Mouse (Mus musculus) bone marrow, adult 2 months (tissue): ENCODE results near the gene Rnase13. TPM values are rescaled to one million over a fixed set of nuclear protein-coding genes. Genes with fewer than 3 reads are reported as not detected.

Source experiments
- H3K27ac ChIP-seq: fragments of 200-500 bp; 2 replicates; pipeline ENCODE4 v1.5.1; 2012; ENCODE audit warnings: low read depth, mild to moderate bottlenecking, control low read depth, inconsistent platforms, low read length; ENCODE audit not compliant: control insufficient read depth, poor library complexity, insufficient read depth
- H3K4me1 ChIP-seq: fragments of 200-500 bp; 2 replicates; pipeline ENCODE4 v1.6.1; 2011; ENCODE audit warnings: low read length; ENCODE audit not compliant: control insufficient read depth, insufficient read depth
- H3K4me3 ChIP-seq: fragments of 200-500 bp; replicated peaks from 2 replicates; pipeline ENCODE3; 2011; ENCODE audit warnings: mild to moderate bottlenecking, low read depth, low read length, control low read depth; ENCODE audit not compliant: control insufficient read depth
- CTCF ChIP-seq: fragments of 200-500 bp; IDR thresholded peaks from 2 replicates; pipeline ENCODE4 v1.5.1; 2011; ENCODE audit warnings: low read length, control low read depth; ENCODE audit not compliant: control insufficient read depth, insufficient read depth
- POLR2A ChIP-seq: fragments of 200-500 bp; IDR thresholded peaks from 2 replicates; pipeline ENCODE4 v1.6.1; 2011; ENCODE audit warnings: low read depth, mild to moderate bottlenecking, control low read depth, low read length, borderline replicate concordance; ENCODE audit not compliant: control insufficient read depth
- WGBS: fragments of 180-500 bp; shearing (Covaris S2); methylation state at CpG from one replicate; pipeline ENCODE4 v1.1.7; 2018; 5-methylcytosine and 5-hydroxymethylcytosine counted together
- polyA plus RNA-seq: library from polyadenylated mRNA; stranded (reverse); fragments of >200 nt; gene quantifications from 2 replicates; pipeline ENCODE4 v1.2.4, GENCODE M21; 2011; ENCODE audit warnings: low replicate concordance; ENCODE audit not compliant: missing spikeins, insufficient read depth, insufficient read length

The Rnase13 gene
- polyA plus RNA-seq, 1 experiment, result not detected

DNA sequence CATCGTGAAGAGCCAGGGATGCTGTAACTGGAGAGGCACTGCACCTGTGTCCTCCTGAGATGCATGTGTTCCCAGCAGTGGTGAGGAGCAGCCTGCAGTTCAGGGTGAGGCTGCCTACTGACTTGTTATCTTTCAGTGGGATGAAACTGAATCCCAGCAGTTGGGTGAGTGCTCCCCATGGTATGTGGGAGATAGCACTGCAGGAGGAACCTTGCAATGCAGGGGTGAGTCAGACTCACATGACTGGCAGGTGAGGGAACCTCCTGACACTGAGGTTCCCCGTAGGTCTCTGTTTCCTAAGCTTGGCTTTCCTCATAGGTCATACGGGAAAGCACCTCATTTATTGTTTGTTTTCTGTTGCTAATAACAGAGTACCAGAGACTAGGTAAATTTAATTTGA, 45.1 kb downstream of the Rnase13 start:
- no peak overlapping the region for H3K27ac ChIP-seq
- no peaks in the 10 kb centered on the region for H3K4me1 ChIP-seq
- no peak for TF ChIP-seq CTCF
- no peak overlapping the region for H3K4me3 ChIP-seq
- 62% methylated on average over 3 of the region's 3 CpGs for WGBS

DNA sequence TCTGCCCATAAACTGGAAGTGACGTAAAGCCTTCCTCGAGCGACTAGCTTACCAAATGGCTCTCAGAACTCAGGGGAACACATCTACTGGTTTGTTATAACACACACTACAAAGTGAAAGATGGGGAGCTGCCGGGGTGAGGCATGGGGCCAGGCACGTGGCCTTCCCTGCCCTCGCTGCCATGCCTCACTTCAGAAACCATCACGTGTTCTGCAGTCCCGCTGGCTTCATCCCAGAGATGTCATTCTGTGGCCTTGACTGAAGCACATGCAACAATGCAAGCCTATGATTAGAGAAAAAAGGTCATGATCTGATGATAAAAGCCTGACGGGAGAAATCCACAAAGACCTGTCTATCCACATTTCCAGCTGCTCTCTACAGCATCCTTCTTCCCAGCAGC, 50.8 kb downstream of the Rnase13 start:
- whole genome bisulfite sequencing, result 72% methylated on average over 9 of the region's 9 CpGs
- Histone ChIP-seq H3K4me3 (no peak overlapping the region), H3K4me1 (no peaks in the 10 kb centered on the region), H3K27ac (no peak overlapping the region)
- TF ChIP-seq CTCF (no peak), POLR2A (no peak)

Other genes starting within 250 kb of the Rnase13 start
- gene Gm17079, start 227.3 kb downstream of the Rnase13 start, polyA plus RNA-seq, result not detected in 2 replicates
- gene Gm5800, start 205.6 kb downstream of the Rnase13 start, polyA plus RNA-seq, result not detected in 2 replicates
- gene Ang4, start 149.2 kb downstream of the Rnase13 start, polyA plus RNA-seq, result not detected in 2 replicates
- gene AY358078, start 122.7 kb downstream of the Rnase13 start, polyA plus RNA-seq, result not detected in 2 replicates
- 10.0 TPM in 1 of 2 replicates, not detected in the other for gene Ear6, start 69.1 kb downstream of the Rnase13 start, polyA plus RNA-seq
- gene Mettl17, start 37.9 kb downstream of the Rnase13 start, polyA plus RNA-seq, result 20.8 and 25.1 TPM in 2 replicates
- gene Slc39a2, start 29.9 kb downstream of the Rnase13 start, polyA plus RNA-seq, result 3.6 and 7.2 TPM in 2 replicates
- 13.5 and 24.9 TPM in 2 replicates for gene Ndrg2, start 8.6 kb downstream of the Rnase13 start, polyA plus RNA-seq
- gene Tppp2, start 4.3 kb downstream of the Rnase13 start, polyA plus RNA-seq, result not detected in 2 replicates
- 21.3 and 23.7 TPM in 2 replicates for gene Arhgef40, start 61.9 kb upstream of the Rnase13 start, polyA plus RNA-seq
- not detected in 2 replicates for gene Tmem253, start 92.9 kb upstream of the Rnase13 start, polyA plus RNA-seq
- gene Zfp219, start 98.0 kb upstream of the Rnase13 start, polyA plus RNA-seq, result 16.1 and 25.9 TPM in 2 replicates
- gene Olfr221, start 119.7 kb upstream of the Rnase13 start, polyA plus RNA-seq, result not detected in 2 replicates
- gene Hnrnpc, start 181.3 kb upstream of the Rnase13 start, polyA plus RNA-seq, result 226 and 328 TPM in 2 replicates
- gene Rpgrip1, start 187.9 kb upstream of the Rnase13 start, polyA plus RNA-seq, result 337 and 668 TPM in 2 replicates